Mouse (Mus musculus) activated CD4-positive, CD25-positive, alpha-beta regulatory T cell, adult 4 months (primary cell): ENCODE results near the gene Ccl9. TPM values are rescaled to one million over a fixed set of nuclear protein-coding genes. Genes with fewer than 3 reads are reported as not detected.
"Not testable (repeated sequence)": the region's sequence is repeated elsewhere in the genome, so short reads cannot be mapped to it uniquely, and the experiment has no call there.

Experiments used
- ATAC-seq: one replicate; pipeline ENCODE4 v1.8.0; 2017
- polyA plus RNA-seq, 2 experiments: library from polyadenylated mRNA; unstranded; fragments of 100-300 nt; shearing (Covaris generic); gene quantifications; one replicate each; pipeline ENCODE4 v1.2.1; 2017

The Ccl9 gene
- polyA plus RNA-seq, 2 experiments from 2014 or later: 0.67 TPM; not detected in 1

- ATAC-seq: no peak
Measured at GRCm38 (mm10) chr11:83578999-83579398, 563 bp upstream of the Ccl9 start.

DNA sequence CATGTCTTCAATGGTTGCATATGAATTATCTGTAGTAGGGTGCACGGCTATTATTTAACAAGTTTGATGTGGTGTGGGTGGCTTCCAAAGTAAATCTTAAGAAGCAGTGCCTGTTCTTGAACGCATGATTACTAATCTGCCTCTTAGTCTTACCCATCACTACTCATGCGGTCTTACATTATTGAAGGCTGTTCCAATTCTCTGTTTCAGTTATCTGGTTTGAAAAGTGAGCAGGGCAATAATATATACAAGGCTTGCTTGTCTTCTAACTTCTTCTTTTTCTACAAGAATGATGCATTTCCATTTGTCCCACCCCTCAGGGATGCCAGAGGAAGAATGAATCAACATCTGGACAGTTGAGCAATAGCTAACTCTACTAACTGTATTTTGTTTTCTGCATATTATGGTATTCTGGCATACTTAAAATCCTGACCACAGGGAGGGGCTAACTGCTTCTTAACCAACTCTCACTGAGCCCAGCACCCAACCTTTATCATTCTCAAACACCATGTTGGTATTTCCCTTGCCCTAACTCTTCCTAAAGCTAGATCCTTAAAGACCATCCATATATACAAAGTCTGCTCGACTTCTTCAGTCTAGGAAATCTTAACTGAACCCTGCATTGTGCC is 1.4 kb downstream of the Ccl9 start:
- no peak for ATAC-seq

DNA sequence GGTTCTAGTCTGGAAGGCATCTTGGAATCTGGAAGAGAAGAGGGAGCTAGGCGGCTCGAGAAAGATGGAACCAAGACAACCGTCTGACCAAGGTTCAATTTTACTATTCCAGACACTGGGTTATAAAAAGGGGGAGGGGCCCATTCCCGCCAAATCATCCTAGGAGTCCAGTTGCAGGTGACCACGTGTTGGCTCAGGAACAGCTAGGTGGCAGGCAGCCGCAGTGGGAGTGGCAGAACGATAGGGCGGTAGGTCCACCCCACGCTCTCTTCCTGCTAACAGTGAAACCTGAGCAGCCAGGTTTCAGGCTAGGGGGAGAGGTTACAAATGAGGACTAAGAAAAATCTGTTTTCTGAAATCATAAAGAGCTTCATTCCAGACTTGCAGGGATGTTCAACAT is 5.6 kb downstream of the Ccl9 start:
- ATAC-seq: no peak

DNA sequence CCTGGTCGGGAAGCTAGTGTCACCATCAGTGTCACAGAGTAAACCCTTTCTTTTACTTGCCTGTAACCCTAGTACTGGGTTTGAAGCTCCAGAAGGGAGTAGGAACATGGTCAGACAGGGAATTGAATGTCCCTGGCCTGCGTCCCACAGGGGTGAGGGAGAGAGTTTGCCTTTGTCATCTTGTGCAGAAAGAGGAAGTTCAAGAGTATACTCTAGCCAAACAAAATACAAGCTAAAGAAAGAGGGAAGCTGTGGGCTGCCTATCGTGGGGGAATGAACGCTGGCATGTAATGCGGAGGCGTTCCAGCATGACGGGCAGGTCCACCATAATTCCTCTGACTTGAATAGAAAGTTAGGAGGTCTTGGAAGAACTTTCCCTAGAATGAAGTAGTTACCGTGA is 6.2 kb downstream of the Ccl9 start:
- no peak for ATAC-seq

DNA sequence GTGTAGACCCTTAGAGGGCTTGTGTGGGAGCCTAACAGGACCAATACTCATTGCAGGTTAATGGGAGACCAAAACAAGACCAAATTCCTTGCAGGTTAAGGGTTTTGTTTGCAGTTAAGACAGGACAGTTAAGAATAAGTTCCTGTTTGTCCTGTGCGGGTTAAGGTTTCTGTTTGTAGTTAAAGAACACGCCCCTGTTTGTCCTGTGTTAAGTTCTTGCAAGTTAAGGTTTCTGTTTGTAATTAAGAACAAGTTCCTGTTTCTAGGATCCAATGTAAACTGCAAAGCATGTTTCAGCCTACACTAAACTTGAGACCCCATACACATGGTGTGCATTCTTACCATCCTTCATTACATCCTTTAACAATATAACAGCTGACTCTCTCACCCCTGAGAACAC is 8.2 kb downstream of the Ccl9 start:
- ATAC-seq: no peak

GRCm38 (mm10) chr11:83569249-83569648 is 9.2 kb downstream of the Ccl9 start:
- no peak for ATAC-seq

DNA sequence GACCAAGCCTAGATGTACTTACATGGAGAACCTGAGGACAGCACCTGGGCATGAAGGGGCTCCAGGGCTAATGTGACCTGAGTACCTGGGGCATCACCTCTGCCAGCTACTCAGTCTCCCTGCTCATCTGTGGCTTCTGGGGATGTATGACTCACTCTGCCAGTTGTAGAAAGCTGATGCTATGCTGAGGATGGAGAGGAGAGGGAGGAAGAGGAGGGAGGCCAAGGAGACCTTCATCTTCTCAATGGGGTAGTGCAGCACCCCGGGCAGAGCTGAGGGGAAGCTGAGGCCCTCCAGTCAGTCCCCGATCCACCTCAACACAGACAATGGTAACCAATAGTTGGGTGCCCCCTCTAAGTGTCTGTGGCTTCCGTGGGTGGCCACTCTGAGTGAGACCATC is 9.7 kb downstream of the Ccl9 start:
- ATAC-seq: no peak

GRCm38 (mm10) chr11:83568061-83568460 is 10.4 kb downstream of the Ccl9 start:
- ATAC-seq: no peak

DNA sequence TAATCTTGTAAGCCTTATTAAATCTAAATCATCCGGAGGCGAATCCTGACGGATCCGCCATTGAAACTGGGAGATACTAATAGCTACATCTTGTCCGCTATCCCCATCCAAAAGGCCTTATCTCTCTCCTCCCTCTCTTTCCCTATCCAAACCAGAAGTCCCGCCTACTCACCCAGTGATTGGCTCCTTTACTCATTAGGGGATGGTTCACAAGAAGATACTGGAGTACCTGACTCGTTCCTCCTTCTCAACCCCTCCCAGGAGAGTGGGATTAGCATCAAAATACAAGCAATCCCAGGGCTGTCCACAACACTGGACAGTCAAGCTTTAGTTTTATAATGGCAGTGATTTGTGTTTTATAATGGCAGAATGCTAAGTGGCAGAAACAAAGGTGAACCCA is 11.1 kb downstream of the Ccl9 start:
- ATAC-seq: no peak

DNA sequence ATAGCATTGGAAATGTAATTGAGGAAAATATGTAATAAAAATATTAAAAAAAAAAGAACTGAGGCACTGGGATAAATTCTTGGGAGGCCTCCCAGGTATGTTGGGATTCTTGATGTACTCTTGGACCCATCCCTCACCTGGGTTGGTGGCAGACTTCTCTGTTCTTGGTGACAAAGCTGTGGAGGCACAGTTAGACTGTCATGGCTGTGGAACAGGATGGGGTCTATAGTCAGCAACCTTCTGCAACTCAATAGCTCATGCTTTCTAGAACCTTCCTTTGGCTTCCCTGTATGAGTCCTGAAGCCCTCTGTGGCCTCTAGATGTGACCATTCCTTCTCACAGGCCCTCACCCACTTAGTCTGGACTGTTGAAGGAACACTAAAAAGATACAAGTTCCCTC is 11.8 kb downstream of the Ccl9 start:
- no peak for ATAC-seq

DNA sequence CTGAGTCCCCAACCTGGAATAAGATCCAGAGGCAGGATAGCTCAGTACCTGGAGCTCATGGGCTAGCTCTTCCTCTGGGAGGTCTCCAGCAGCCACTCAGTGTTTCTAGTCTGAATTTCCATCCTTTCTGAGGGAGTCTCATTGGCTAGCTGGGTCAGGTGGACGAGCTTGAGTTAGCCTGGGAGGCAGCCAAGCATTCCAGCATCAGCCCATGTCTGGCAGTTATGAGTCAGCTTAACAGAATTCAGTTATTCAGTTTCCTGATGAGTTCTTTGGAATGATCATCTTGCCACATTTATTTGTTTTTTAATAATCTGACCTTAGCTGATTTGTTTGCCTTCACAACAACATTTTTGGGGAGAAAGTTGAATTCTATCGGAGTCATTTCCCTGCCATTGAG is 14.7 kb downstream of the Ccl9 start:
- no peak for ATAC-seq

DNA sequence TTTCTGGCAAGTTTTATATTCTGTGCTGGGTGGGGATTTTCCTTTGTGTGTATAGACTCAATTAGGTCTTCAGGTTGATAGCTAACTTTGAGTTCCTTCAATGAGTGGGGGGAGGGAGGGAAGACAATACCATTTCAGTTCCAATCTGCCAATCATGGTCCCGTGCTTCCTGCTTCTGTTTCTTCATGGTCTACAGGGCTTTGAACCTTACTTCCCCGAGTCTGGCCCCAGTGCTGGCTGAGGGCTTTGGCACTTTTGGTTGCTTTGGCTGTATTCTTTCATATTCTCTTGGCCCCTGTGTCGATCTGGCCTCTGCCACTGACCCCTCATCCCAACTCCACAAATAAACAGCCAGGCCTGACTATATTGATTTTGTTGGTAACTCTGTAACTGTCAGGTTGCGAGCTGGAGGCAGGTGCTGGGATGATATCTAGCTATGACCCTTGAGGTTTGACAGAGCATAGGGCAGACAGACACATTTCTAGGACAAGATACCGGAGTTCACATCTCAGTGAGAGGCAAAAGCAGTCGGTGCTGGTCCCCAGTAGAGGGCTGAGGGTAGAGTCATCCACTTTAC is 16.0 kb downstream of the Ccl9 start:
- ATAC-seq: no peak

GRCm38 (mm10) chr11:83560405-83560804 is 18.0 kb downstream of the Ccl9 start:
- ATAC-seq: no peak

DNA sequence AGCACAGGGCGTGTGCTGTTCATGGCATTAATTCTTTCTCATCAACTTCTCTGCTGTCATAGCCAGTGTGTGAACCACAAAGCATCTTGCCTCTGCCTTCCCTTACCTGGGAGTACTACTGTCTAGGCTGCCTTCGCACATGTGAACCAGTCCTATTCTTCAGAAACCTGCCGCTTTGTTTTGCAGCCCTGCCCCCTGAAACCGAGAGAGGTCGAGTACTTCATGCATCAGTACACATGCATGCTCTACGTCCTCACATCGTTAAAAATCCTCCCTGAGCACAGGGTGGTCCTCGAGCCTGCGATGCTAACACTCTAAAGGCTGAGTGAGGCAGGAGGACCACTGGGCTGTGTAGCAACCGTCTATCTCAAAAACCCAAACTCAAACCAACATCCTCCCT is 21.4 kb downstream of the Ccl9 start:
- no peak for ATAC-seq

DNA sequence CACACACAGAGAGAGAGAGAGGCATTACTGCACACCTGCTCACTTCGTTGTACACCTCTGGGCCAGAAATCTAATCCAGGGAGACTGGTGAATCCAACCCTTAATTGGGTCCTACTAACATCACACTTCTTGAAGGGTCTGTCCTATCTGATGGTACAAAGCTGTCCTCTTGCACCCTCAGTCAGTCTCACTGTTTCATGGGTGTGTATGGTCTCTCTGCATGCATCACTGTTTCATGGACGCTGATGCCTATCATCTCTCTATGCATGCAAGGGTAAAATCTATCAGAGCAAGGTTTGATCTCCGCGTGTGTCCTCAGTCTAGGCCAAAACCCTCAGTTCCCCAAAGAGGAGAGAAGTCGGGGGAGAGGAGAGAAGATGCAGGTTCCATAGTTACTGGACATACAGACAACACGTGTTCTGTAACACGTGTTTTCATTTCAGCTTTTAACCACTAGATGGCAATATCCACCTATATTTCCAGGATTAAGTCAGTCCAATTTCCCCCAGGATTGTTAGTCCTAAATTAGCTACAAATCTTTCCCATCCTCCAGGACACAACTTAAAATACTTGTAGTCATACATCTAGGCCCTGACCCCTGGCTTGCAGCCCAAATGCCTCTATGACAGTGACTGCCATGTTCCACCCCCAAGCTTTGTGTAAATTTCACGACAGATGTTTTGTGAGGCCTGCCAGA is 22.2 kb downstream of the Ccl9 start:
- no peak for ATAC-seq

DNA sequence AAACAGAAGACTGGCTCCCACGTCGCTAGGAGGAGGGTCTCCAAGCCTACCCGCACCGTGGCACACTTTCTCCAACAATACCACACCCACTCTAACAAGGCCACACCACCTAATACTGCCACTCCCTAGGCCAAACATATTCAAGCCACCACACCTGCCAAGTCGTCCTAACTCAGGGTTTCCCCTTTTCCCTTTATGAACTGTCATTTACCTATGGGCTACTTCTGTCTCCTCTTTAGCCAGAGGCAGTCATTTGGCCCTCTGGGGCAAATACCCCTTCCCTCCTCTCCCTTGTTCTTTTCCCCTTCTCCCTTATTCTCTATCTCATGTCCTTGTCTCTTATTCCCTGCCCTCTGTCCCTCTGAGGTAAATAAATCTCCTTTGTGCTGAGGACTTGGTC is 26.8 kb downstream of the Ccl9 start:
- no peak for ATAC-seq

DNA sequence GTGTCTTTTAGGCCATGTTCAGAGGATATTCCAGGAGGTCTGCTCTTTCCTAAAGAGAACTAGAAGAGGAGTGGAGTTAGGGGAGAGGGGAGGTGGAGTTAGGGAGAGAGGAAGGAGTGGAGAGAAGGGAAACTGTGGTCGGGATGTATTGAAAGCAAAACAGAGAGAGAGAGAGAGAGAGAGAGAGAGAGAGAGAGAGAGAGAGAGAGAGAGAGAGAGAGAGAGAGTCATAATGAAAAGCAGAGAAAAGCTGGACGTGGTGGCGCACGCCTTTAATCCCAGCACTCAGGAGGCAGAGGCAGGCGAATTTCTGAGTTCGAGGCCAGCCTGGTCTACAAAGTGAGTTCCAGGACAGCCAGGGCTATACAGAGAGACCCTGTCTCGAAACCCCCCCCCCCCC is 27.4 kb downstream of the Ccl9 start:
- not testable (repeated sequence) for ATAC-seq

DNA sequence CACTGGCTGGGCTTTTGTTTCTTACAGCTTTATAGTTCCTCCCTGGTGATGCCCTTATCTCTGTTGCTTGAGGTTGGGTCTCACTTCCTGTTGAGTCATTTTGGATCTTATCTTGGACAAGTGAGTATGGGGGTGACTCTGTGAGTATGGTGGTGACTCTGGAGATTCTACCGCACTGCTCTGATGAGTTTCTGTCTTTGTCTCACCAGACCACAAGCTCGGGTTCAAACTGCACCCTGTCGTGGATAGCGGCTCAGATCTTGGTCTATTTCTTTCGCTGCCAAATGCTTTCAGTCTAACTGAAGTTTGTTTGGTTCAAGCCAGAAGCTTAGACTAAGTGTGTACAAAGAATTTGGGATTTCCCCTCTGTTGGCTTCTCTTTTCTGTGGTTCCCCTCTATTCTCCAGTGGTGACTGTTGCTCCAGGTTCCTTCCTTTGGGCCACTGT is 28.2 kb downstream of the Ccl9 start:
- ATAC-seq: peak; percentile 90

- ATAC-seq: no peak
Measured at GRCm38 (mm10) chr11:83544214-83544613, 34.2 kb downstream of the Ccl9 start.

- ATAC-seq: no peak
Measured at GRCm38 (mm10) chr11:83541415-83541814, 37.0 kb downstream of the Ccl9 start.

DNA sequence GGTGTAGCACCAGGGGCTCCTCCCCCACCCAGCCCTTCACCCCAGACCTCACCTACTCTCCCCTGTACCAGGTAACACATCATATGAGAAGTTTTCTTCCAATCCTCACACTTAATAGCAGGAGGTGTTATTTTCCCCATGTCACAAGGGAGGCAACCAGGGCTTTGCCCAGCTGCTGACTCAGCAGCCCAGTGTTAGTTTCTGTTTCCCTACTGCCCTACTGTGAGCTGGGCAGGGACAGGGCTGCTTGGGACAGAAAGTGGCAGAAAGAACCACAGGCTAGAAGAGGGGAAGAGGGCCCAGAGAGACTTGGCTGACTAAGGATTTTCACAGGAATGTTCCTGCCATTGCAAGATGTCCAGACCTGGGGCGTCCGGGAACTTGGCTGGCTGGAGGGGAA is 37.5 kb downstream of the Ccl9 start:
- peak; percentile 10 for ATAC-seq

GRCm38 (mm10) chr11:83538705-83539314 is 39.6 kb downstream of the Ccl9 start:
- no peak for ATAC-seq

GRCm38 (mm10) chr11:83536831-83537230 is 41.6 kb downstream of the Ccl9 start:
- no peak for ATAC-seq
